In the genomic region with DNA sequence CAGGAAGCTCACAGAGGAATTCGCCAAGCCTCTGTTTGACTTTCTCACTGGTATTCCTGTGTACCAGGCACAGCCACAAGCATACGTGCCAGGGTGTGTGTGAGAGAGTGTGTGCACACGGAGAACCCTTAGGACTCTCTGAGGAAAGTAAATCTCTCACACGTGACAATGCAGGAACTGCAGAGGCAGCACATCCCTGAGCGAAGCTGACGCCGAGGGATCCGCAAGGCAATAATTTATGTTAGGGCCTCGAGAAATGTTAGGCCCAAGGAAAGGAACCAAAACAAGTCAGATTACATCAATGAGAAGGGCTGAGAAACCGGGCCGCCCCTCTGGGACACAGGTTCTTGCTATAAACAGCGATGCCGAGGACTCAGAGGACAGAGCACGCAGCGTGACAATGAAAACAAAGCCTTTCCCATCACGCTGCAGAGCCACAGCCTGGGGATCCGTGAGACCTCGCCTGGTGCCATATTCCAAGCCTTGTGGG, we compare ENCODE assay signal across 9 mouse cellular contexts.
DNase-seq lines count a peak whose midpoint lies in the region; ATAC-seq and TF ChIP-seq lines count a peak whose summit lies in the region.
"Had no signal": no experiment of that assay in that cellular context is flagged by ENCODE, and none has a peak within 500 bp of the region (broad histone marks: within the 10 kb centered on the region; RNA-seq: fewer than 3 reads in every experiment).

No protein-coding gene starts in this region.

- peak; percentile 21 for DNase-seq in kidney, adult 2 months
- no peak for DNase-seq in kidney, adult 18-20 months
- DNase-seq in limb, embryonic 10.5 days (ENCODE audit: low spot score) = no peak
- no peak for DNase-seq in cerebellum, adult 9-11 months
- DNase-seq in B cell, adult 2 months = no peak
- DNase-seq: left cerebral cortex, postnatal 4 days had no signal

- H3K9ac ChIP-seq in embryonic facial prominence, embryonic 15.5 days = no peak overlapping the region
- H3K9ac ChIP-seq in neural tube, embryonic 12.5 days = 0 out of 2 replicates have a peak overlapping the region, but pooled peaks have one; percentile 5
- H3K9ac ChIP-seq in liver, embryonic 12.5 days = no peak overlapping the region

- TF ChIP-seq CTCF in kidney, adult 2 months (conservative IDR thresholded peaks at IDR 0.05; ENCODE audit: insufficient read depth, insufficient read length, low read depth, low read length) = no peak

- no peaks in the 10 kb centered on the region; the same call in 1 of the 2 replicates for H3K4me1 ChIP-seq in kidney, adult 2 months (ENCODE audit: control insufficient read depth, insufficient read depth, low read length)
- H3K4me1 ChIP-seq in embryonic facial prominence, embryonic 15.5 days = peaks cover 28% of the 10 kb centered on the region
- peaks cover 42% of the 10 kb centered on the region for H3K4me1 ChIP-seq in limb, embryonic 10.5 days
- peaks cover 15% of the 10 kb centered on the region for H3K4me1 ChIP-seq in neural tube, embryonic 12.5 days
- no peaks in the 10 kb centered on the region; the same call in 1 of the 2 replicates for H3K4me1 ChIP-seq in liver, embryonic 12.5 days

- ATAC-seq in embryonic facial prominence, embryonic 15.5 days (ENCODE audit: insufficient number of reproducible peaks, low FRiP score, low TSS enrichment, low read depth) = peak; percentile 47; the same call in 1 of the 2 replicates
- ATAC-seq in neural tube, embryonic 12.5 days (ENCODE audit: low FRiP score, low read depth) = peak; percentile 72
- no peak for ATAC-seq in liver, embryonic 12.5 days

- H3K27me3 ChIP-seq in kidney, adult 2 months (replicated peaks; ENCODE audit: control insufficient read depth, insufficient read depth, low read length) = no peaks in the 10 kb centered on the region
- no peaks in the 10 kb centered on the region for H3K27me3 ChIP-seq in embryonic facial prominence, embryonic 15.5 days
- H3K27me3 ChIP-seq in limb, embryonic 10.5 days (ENCODE audit: low read depth, poor library complexity, severe bottlenecking) = no peaks in the 10 kb centered on the region; the same call in 1 of the 2 replicates
- H3K27me3 ChIP-seq in neural tube, embryonic 12.5 days (replicated peaks) = no peaks in the 10 kb centered on the region
- H3K27me3 ChIP-seq in liver, embryonic 12.5 days (replicated peaks) = no peaks in the 10 kb centered on the region

- no peak for TF ChIP-seq POLR2A in kidney, adult 2 months (IDR thresholded peaks at IDR 0.05; ENCODE audit: low read depth, low read length)

- no peaks in the 10 kb centered on the region for H3K36me3 ChIP-seq in kidney, adult 2 months (ENCODE audit: control insufficient read depth, insufficient read depth, low read length)
- H3K36me3 ChIP-seq in embryonic facial prominence, embryonic 15.5 days = no peaks in the 10 kb centered on the region
- no peaks in the 10 kb centered on the region for H3K36me3 ChIP-seq in limb, embryonic 10.5 days
- H3K36me3 ChIP-seq in neural tube, embryonic 12.5 days = no peaks in the 10 kb centered on the region
- no peaks in the 10 kb centered on the region for H3K36me3 ChIP-seq in liver, embryonic 12.5 days

- H3K4me2 ChIP-seq in embryonic facial prominence, embryonic 15.5 days (replicated peaks) = 0 out of 2 replicates have a peak overlapping the region, but pooled peaks have one; percentile 6
- peak overlapping the region; percentile 47 for H3K4me2 ChIP-seq in neural tube, embryonic 12.5 days (replicated peaks)
- H3K4me2 ChIP-seq in liver, embryonic 12.5 days = no peak overlapping the region

- H3K4me3 ChIP-seq in kidney, adult 2 months (ENCODE audit: insufficient read depth, low read depth, low read length) = no peak overlapping the region
- H3K4me3 ChIP-seq in embryonic facial prominence, embryonic 15.5 days (replicated peaks) = no peak overlapping the region
- no peak overlapping the region for H3K4me3 ChIP-seq in limb, embryonic 10.5 days
- H3K4me3 ChIP-seq in neural tube, embryonic 12.5 days = no peak overlapping the region
- no peak overlapping the region for H3K4me3 ChIP-seq in liver, embryonic 12.5 days

- no peak overlapping the region for H3K27ac ChIP-seq in kidney, adult 2 months (ENCODE audit: insufficient read depth, low read depth, low read length)
- H3K27ac ChIP-seq in embryonic facial prominence, embryonic 15.5 days (replicated peaks) = peak overlapping the region; percentile 12; the same call in 1 of the 2 replicates
- peak overlapping the region; percentile 27 for H3K27ac ChIP-seq in limb, embryonic 10.5 days
- peak overlapping the region; percentile 66; the same call in 1 of the 2 replicates for H3K27ac ChIP-seq in neural tube, embryonic 12.5 days
- H3K27ac ChIP-seq in liver, embryonic 12.5 days = no peak overlapping the region

- WGBS in kidney, adult 2 months = 51% methylated on average over 18 of the region's 18 CpGs
- 31% methylated on average over 18 of the region's 18 CpGs for WGBS in embryonic facial prominence, embryonic 15.5 days
- WGBS in limb, embryonic 10.5 days = 59% methylated on average over 18 of the region's 18 CpGs
- WGBS in neural tube, embryonic 12.5 days = 18% methylated on average over 18 of the region's 18 CpGs
- 77% methylated on average over 18 of the region's 18 CpGs for WGBS in liver, embryonic 12.5 days (ENCODE audit: insufficient replicate concordance)

- H3K9me3 ChIP-seq in embryonic facial prominence, embryonic 15.5 days (replicated peaks) = no peaks in the 10 kb centered on the region
- H3K9me3 ChIP-seq in limb, embryonic 10.5 days (replicated peaks) = no peaks in the 10 kb centered on the region
- no peaks in the 10 kb centered on the region for H3K9me3 ChIP-seq in neural tube, embryonic 12.5 days
- no peaks in the 10 kb centered on the region for H3K9me3 ChIP-seq in liver, embryonic 12.5 days (replicated peaks)

Comparison
In these comparisons a context has a peak if more than half of its experiments do, and no peak if none do; other contexts are left out.
1. H3K27ac ChIP-seq: peak in embryonic facial prominence, embryonic 15.5 days (single experiment), limb, embryonic 10.5 days (single experiment) and neural tube, embryonic 12.5 days (single experiment); none in kidney, adult 2 months (single experiment) and liver, embryonic 12.5 days (single experiment).